Mouse (Mus musculus): ENCODE measurements at regions not wholly inside any gene's neighbourhood (a gene's known extent, or its start where the extent isn't known, plus 50 kb on each side); places are given as distances from the start of the nearest gene placed in this dataset.

- DNase-seq (ENCODE audit: extremely low spot score, low read depth, low spot score) = no peak
Measured at GRCm38 (mm10) chr15:102776218-102776850, 54.4 kb upstream of the Calcoco1 start.

GRCm38 (mm10) chr15:102780626-102781025, 58.6 kb upstream of the Calcoco1 start:
- DNase-seq (ENCODE audit: extremely low spot score, low read depth, low spot score) = no peak

GRCm38 (mm10) chr15:102782988-102783799, 61.2 kb upstream of the Calcoco1 start:
- no peak for DNase-seq (ENCODE audit: extremely low spot score, low read depth, low spot score)

- peak; percentile 75 for DNase-seq (ENCODE audit: extremely low spot score, low read depth, low spot score)
Measured at GRCm38 (mm10) chr15:102785055-102785820, 63.3 kb upstream of the Calcoco1 start.

GRCm38 (mm10) chr15:102788846-102789518, 67.0 kb upstream of the Calcoco1 start:
- DNase-seq (ENCODE audit: extremely low spot score, low read depth, low spot score) = no peak

GRCm38 (mm10) chr15:102797020-102797618, 75.1 kb upstream of the Calcoco1 start:
- DNase-seq (ENCODE audit: extremely low spot score, low read depth, low spot score) = no peak

GRCm38 (mm10) chr15:102800049-102800448, 78.1 kb upstream of the Calcoco1 start:
- DNase-seq (ENCODE audit: extremely low spot score, low read depth, low spot score) = no peak

GRCm38 (mm10) chr15:102802265-102802813, 80.4 kb upstream of the Calcoco1 start:
- no peak for DNase-seq (ENCODE audit: extremely low spot score, low read depth, low spot score)

- DNase-seq (ENCODE audit: extremely low spot score, low read depth, low spot score) = no peak
Measured at GRCm38 (mm10) chr15:102807353-102807752, 85.4 kb upstream of the Calcoco1 start.

GRCm38 (mm10) chr15:102819181-102819580, 97.2 kb upstream of the Calcoco1 start:
- no peak for DNase-seq (ENCODE audit: extremely low spot score, low read depth, low spot score)

GRCm38 (mm10) chr15:102839688-102840087, 81.2 kb upstream of the Hoxc13 start:
- DNase-seq (ENCODE audit: extremely low spot score, low read depth, low spot score) = no peak

GRCm38 (mm10) chr15:102862374-102862773, 58.5 kb upstream of the Hoxc13 start:
- no peak for DNase-seq (ENCODE audit: extremely low spot score, low read depth, low spot score)

- DNase-seq (ENCODE audit: extremely low spot score, low read depth, low spot score) = no peak
Measured at GRCm38 (mm10) chr15:102866788-102867187, 54.1 kb upstream of the Hoxc13 start.
